Mouse (Mus musculus) spleen, adult 2 months (tissue): ENCODE measurements around the gene Plcxd2. TPM values are rescaled to one million over a fixed set of nuclear protein-coding genes. Genes with fewer than 3 reads are reported as not detected.

ENCODE experiments used
- DNase-seq, 2 experiments: peaks; one replicate each; pipeline versions ENCODE4 v3.0.0 to v3.0.0-alpha.2; 2012 to 2021; ENCODE audit warnings: low spot score in 2 of 2, low read depth in 1 of 2
- H3K27ac ChIP-seq: fragments of 200-500 bp; 2 replicates; pipeline ENCODE4 v1.5.1; 2012; ENCODE audit warnings: low read length, inconsistent platforms; ENCODE audit not compliant: insufficient read depth
- H3K27me3 ChIP-seq: fragments of 200-500 bp; 2 replicates; pipeline ENCODE4 v1.6.1; 2012; ENCODE audit warnings: mild to moderate bottlenecking, moderate library complexity, low read length, inconsistent platforms; ENCODE audit not compliant: control insufficient read depth, insufficient read depth
- H3K36me3 ChIP-seq: fragments of 200-500 bp; 2 replicates; pipeline ENCODE4 v1.6.1; 2012; ENCODE audit warnings: mild to moderate bottlenecking, low read length, inconsistent platforms; ENCODE audit not compliant: control insufficient read depth, insufficient read depth
- H3K4me1 ChIP-seq: fragments of 200-500 bp; 2 replicates; pipeline ENCODE4 v1.6.1; 2011; ENCODE audit warnings: inconsistent platforms; ENCODE audit not compliant: control insufficient read depth, insufficient read depth, insufficient read length
- H3K4me3 ChIP-seq: fragments of 200-500 bp; 2 replicates; pipeline ENCODE4 v1.5.1; 2011; ENCODE audit warnings: mild to moderate bottlenecking, inconsistent platforms; ENCODE audit not compliant: insufficient read depth, insufficient read length; ENCODE audit errors: extremely low read depth
- CTCF ChIP-seq: fragments of 200-500 bp; IDR thresholded peaks from 2 replicates; pipeline ENCODE4 v1.5.1; 2011; ENCODE audit warnings: mild to moderate bottlenecking, inconsistent platforms; ENCODE audit not compliant: insufficient read depth, insufficient read length, insufficient replicate concordance; ENCODE audit errors: extremely low read depth
- POLR2A ChIP-seq: fragments of 200-500 bp; IDR thresholded peaks from 2 replicates; pipeline ENCODE4 v1.6.1; 2011; ENCODE audit warnings: low read depth, low read length, inconsistent platforms
- WGBS: fragments of 180-500 bp; shearing (Covaris S2); methylation state at CpG from one replicate; pipeline ENCODE4 v1.1.7; 2018; 5-methylcytosine and 5-hydroxymethylcytosine counted together
- polyA plus RNA-seq: library from polyadenylated mRNA; depleted of rRNA; stranded (reverse); fragments of >200 nt; gene quantifications from 2 replicates; pipeline ENCODE4 v1.2.3, GENCODE M21; 2012

Gene Plcxd2
- polyA plus RNA-seq, 1 experiment, result 1.7 TPM

DNA sequence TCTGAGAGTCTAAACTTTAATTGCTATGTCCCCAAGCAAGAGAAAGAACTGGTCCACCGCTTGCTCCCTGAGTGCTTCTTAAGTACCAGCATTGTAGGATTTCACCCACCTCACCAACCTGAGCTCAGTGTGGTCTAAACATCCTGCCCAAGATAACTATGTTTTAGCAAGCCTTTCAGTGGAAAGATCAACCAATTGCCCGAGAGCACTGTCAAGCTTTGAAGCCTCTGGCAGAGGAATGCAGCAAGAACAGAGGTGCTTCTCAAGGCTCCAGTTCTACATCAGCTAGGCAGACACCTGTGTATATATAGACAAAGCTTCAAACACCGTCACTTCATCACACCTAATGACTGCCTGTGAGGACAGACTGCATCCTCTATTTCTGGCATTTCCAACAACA lies 1.3 kb downstream of the Plcxd2 start:
- H3K4me1 ChIP-seq, result peaks cover 3% of the 10 kb centered on the region; the same call in 1 of the 2 replicates
- no peaks in the 10 kb centered on the region for H3K27me3 ChIP-seq
- no peak overlapping the region; the same call in 1 of the 2 replicates for H3K27ac ChIP-seq
- 66% methylated on average over 3 of the region's 3 CpGs for WGBS
- no peak overlapping the region for H3K4me3 ChIP-seq
- TF ChIP-seq POLR2A (no peak), CTCF (no peak)
- DNase-seq, result no peak
- no peaks in the 10 kb centered on the region for H3K36me3 ChIP-seq

DNA sequence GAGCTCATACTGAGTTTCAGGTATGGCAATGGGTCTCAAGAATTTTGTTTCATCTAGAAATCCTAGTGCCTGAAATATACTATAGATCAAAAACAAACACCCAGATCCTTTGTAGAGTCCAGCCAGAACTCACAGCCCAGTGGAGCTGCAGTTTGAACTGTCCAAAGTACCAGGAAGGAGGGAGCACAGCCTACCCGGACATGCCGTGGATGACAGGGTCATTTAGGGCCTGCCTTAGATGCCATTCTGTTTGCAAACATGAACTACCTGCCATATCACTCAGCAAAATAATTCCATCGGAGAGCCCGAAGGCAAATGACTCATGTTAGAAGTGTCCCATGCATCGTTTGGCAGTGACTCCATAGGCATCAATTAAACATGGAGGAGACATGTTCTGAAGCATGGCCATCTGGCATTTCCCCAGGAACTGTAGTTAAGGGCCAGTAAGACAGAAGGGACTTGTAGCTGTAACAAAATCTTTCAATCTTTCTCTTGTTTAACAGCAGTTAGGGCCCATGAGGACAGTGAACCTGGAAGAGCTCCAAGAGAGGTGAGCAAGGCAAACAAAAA lies 1.9 kb downstream of the Plcxd2 start:
- 87% methylated on average over 5 of the region's 5 CpGs for WGBS
- TF ChIP-seq CTCF, result no peak
- no peak for TF ChIP-seq POLR2A
- Histone ChIP-seq H3K27ac (no peak overlapping the region), H3K36me3 (no peaks in the 10 kb centered on the region), H3K4me1 (peaks cover 3% of the 10 kb centered on the region; the same call in 1 of the 2 replicates), H3K27me3 (no peaks in the 10 kb centered on the region), H3K4me3 (no peak overlapping the region)
- no peak for DNase-seq

DNA sequence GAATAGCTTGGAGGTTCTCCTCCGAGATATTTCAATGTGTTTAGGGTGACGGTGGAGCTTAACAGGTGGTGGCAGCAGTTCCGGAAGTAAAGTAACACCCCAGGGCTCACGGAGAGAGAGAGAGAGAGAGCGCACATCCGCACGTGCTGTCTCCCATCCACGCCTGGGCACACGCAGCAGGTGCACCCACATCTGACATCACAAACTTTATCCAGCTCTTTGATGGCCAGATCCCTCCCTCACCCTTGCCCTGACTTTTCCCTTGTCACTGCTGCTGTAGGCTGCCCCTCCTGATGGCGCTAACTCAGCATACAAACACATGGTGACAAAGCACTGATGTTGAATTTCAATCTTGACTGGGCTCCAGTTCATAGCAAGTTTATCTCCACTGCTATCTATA lies 3.8 kb downstream of the Plcxd2 start:
- peak; percentile 5 to 42 for DNase-seq
- WGBS, result 73% methylated on average over 10 of the region's 10 CpGs

DNA sequence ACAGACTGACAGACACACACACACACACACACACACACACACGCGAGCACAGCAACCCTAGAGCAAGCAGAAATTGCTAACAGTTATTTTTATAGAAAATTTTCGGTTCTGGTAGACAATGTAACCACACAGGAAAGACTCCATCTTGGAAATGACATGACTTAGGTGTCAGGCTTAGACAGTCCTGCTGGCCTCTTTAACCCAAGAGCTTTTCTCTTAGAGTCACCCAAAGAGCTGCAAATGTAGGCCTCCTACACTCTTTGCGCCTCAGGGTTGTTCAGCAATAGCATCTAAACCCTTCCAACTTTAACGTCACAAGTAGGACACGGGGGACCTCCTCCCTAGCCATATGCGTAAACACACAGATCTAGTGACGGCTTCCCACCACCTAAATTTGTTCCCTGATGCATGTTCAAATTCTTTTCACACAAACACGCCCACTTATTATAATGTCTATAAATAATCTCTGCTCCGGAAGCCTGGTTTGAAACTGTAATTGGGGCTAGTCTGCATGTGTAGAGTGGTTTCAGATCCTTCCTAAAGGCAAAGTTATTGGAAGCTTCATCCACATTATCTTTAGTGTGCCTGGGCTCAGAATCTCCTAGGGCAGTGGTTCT lies 8.4 kb downstream of the Plcxd2 start:
- DNase-seq, result peak in 1 of 2 experiments; percentile 42
- Histone ChIP-seq H3K27me3 (no peaks in the 10 kb centered on the region), H3K4me3 (no peak overlapping the region), H3K27ac (peak overlapping the region; percentile 60), H3K4me1 (peaks cover 7% of the 10 kb centered on the region; the same call in 1 of the 2 replicates), H3K36me3 (no peaks in the 10 kb centered on the region)
- TF ChIP-seq CTCF, result no peak
- TF ChIP-seq POLR2A, result no peak
- WGBS, result 26% methylated on average over 10 of the region's 10 CpGs

More for the DNA sequence above, 3.8 kb downstream of the Plcxd2 start:
- no peak for TF ChIP-seq POLR2A
- Histone ChIP-seq H3K4me3 (no peak overlapping the region), H3K4me1 (peaks cover 8% of the 10 kb centered on the region; the same call in 1 of the 2 replicates), H3K36me3 (no peaks in the 10 kb centered on the region), H3K27ac (peak overlapping the region; percentile 61), H3K27me3 (no peaks in the 10 kb centered on the region)

DNA sequence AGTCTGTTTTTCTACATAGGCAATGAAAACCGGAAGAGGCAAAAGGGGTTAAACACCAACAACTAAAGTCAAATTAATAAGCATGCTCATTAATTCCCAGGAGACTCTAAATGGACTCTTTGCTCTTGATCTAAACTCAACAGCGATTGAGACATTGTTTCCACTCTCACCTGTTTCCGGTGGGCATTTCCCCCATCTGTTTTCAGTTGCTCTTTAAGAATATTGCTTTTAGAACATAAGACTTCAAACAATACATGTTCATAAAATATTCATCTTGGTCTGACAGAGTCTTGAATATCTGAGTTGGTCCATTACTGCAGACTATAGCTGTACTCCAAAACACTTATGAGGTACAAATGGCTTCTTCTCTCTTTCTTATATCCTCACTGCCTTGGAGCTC lies 9.0 kb downstream of the Plcxd2 start:
- no peak for TF ChIP-seq POLR2A
- TF ChIP-seq CTCF, result no peak
- WGBS, result 43% methylated on average over 3 of the region's 3 CpGs

DNA sequence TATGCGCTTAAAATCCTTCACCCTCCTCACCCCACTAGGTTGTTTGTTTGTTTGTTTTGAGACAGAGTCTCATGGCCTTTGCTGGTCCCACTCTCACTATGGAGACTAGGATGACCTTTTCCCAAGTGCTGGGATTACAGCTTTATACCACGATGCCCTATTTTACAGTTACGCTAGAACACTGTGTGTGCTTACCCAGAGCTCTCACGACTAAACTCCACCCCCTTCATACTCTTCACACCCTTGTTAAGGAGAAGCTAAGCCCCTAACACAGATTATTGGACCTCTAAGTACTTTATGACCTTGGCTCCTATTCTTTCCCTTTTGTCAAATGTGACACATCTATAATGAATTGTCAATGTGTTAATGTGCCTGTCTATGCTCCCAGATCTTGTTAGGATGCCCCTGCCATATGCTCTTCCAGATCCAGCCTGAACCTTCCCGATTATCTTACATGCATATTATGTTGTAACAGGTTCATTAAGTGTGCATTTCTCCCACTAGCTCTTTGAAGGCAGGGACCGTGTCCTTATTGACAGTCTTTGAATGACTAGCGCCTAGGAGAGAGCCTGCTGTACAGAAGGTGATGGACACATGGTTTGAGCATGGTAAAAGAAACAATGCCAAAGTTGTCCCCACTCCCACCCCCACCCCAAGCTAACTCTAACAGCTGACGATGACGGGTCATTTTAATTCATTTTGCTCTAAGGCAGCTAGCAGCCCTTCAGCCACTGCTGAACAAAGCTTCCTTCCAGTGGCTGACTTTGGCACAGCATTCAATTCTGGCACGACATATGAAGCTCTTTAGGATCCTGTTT lies 10.4 kb downstream of the Plcxd2 start:
- no peak for DNase-seq
- no peak for TF ChIP-seq CTCF
- TF ChIP-seq POLR2A, result no peak
- Histone ChIP-seq H3K27me3 (no peaks in the 10 kb centered on the region), H3K4me3 (no peak overlapping the region), H3K36me3 (no peaks in the 10 kb centered on the region), H3K27ac (no peak overlapping the region), H3K4me1 (peaks cover 7% of the 10 kb centered on the region; the same call in 1 of the 2 replicates)
- 85% methylated on average over 10 of the region's 10 CpGs for WGBS

More for the DNA sequence above, 9.0 kb downstream of the Plcxd2 start:
- Histone ChIP-seq H3K27ac (peak overlapping the region; percentile 60; the same call in 1 of the 2 replicates), H3K4me1 (peaks cover 7% of the 10 kb centered on the region; the same call in 1 of the 2 replicates), H3K36me3 (no peaks in the 10 kb centered on the region), H3K27me3 (no peaks in the 10 kb centered on the region), H3K4me3 (no peak overlapping the region)
- no peak for DNase-seq
